Mouse (Mus musculus) heart, postnatal 0 days (tissue): ENCODE data around the gene Iqcd. TPM values are rescaled to one million over a fixed set of nuclear protein-coding genes. Genes with fewer than 3 reads are reported as not detected.
A peak's percentile ranks its signal among the peaks of the same experiment; 100 is the strongest.

ENCODE experiments used
- ATAC-seq: fragments of 200-750 bp; cut with Nextera tagmentation; 2 replicates; pipeline ENCODE4 v1.8.0; 2017; ENCODE audit warnings: low read depth, moderate number of reproducible peaks, moderate library complexity; ENCODE audit not compliant: insufficient read depth
- DNase-seq: peaks from one replicate; pipeline ENCODE4 v3.0.0-alpha.2; 2016; ENCODE audit warnings: low spot score
- H3K27ac ChIP-seq: fragments of 300-500 bp; sonication (generic); 2 replicates; pipeline ENCODE4 v1.5.1; 2014; ENCODE audit warnings: low read depth, mild to moderate bottlenecking
- H3K27me3 ChIP-seq: fragments of 300-500 bp; sonication (generic); 2 replicates; pipeline ENCODE4 v1.6.1; 2014; ENCODE audit warnings: low read length, mixed read lengths; ENCODE audit not compliant: control insufficient read depth, insufficient read depth
- H3K36me3 ChIP-seq: fragments of 300-500 bp; sonication (generic); replicated peaks from 2 replicates; pipeline ENCODE4 v1.6.1; 2014; ENCODE audit warnings: low read length, mixed read lengths; ENCODE audit not compliant: control insufficient read depth, insufficient read depth
- H3K4me1 ChIP-seq: fragments of 300-500 bp; sonication (generic); 2 replicates; pipeline ENCODE4 v1.6.1; 2014; ENCODE audit warnings: antibody characterized with exemption; ENCODE audit not compliant: control insufficient read depth, insufficient read depth
- H3K4me2 ChIP-seq: fragments of 300-500 bp; sonication (generic); 2 replicates; pipeline ENCODE4 v1.6.1; 2014; ENCODE audit warnings: low read depth, mild to moderate bottlenecking, low read length, moderate library complexity
- H3K4me3 ChIP-seq: fragments of 300-500 bp; sonication (generic); 2 replicates; pipeline ENCODE4 v1.5.1; 2014; ENCODE audit warnings: low read depth, low read length
- H3K9ac ChIP-seq: fragments of 300-500 bp; sonication (generic); replicated peaks from 2 replicates; pipeline ENCODE4 v1.6.1; 2014; ENCODE audit warnings: low read depth, low read length, mixed read lengths
- H3K9me3 ChIP-seq: fragments of 300-500 bp; sonication (generic); replicated peaks from 2 replicates; pipeline ENCODE4 v1.6.1; 2016; ENCODE audit warnings: low read length; ENCODE audit not compliant: control insufficient read depth
- CTCF ChIP-seq: IDR thresholded peaks from 2 replicates; pipeline ENCODE4 v1.5.1; 2016; ENCODE audit warnings: antibody characterized with exemption, control low read depth, low read depth
- EP300 ChIP-seq: IDR thresholded peaks from 2 replicates; pipeline ENCODE4 v1.6.1; 2016; ENCODE audit warnings: antibody characterized with exemption, low read depth
- WGBS: fragments of 180-500 bp; shearing (Covaris S2); extraction: QIAGEN DNeasy Blood & Tissue Kit; methylation state at CpG from one replicate; pipeline ENCODE4 v1.1.7; 2014; 5-methylcytosine and 5-hydroxymethylcytosine counted together
- polyA plus RNA-seq: library from polyadenylated mRNA; unstranded; fragments of >200 nt; fragmentation: Nextera tagmentation; extraction: Ambion mirVana; gene quantifications from 2 replicates; pipeline ENCODE4 v1.2.1, GENCODE M21; 2015
- total RNA-seq: library from RNA; depleted of rRNA; stranded (reverse); fragments of >200 nt; gene quantifications from 2 replicates; pipeline ENCODE4 v1.2.3, GENCODE M21; 2014; ENCODE audit warnings: low replicate concordance

Gene Iqcd
- total and polyA plus RNA-seq, 2 experiments from 2014 or later: 0.18 TPM; not detected in 1

- DNase-seq (no peak), ATAC-seq (no peak)
- WGBS: 69% methylated on average over 6 of the region's 6 CpGs
- Histone ChIP-seq H3K9ac (no peak overlapping the region), H3K27ac (no peak overlapping the region), H3K27me3 (peaks cover 25% of the 10 kb centered on the region; the same call in 1 of the 2 replicates), H3K36me3 (no peaks in the 10 kb centered on the region), H3K4me1 (0 out of 2 replicates have a peak, but pooled peaks cover 12% of the 10 kb centered on the region), H3K4me2 (no peak overlapping the region), H3K9me3 (no peaks in the 10 kb centered on the region), H3K4me3 (no peak overlapping the region)
- TF ChIP-seq CTCF (no peak), EP300 (no peak)
These were observed 10.8 kb downstream of the Iqcd start for GRCm38 (mm10) chr5:120599625-120600024.

- peak; percentile 37 for DNase-seq
- ATAC-seq: peak; percentile 40
- no peak for TF ChIP-seq EP300
- peak; percentile 53 for TF ChIP-seq CTCF
- Histone ChIP-seq H3K9me3 (no peaks in the 10 kb centered on the region), H3K27ac (0 out of 2 replicates have a peak overlapping the region, but pooled peaks have one; percentile 18), H3K27me3 (peaks cover 25% of the 10 kb centered on the region; the same call in 1 of the 2 replicates), H3K36me3 (no peaks in the 10 kb centered on the region), H3K4me3 (no peak overlapping the region), H3K4me1 (0 out of 2 replicates have a peak, but pooled peaks cover 12% of the 10 kb centered on the region), H3K4me2 (no peak overlapping the region), H3K9ac (no peak overlapping the region)
- WGBS: 40% methylated on average over 11 of the region's 11 CpGs
These were observed 12.3 kb downstream of the Iqcd start for GRCm38 (mm10) chr5:120600946-120601668.

- Histone ChIP-seq H3K9ac (no peak overlapping the region), H3K4me3 (no peak overlapping the region), H3K27ac (no peak overlapping the region), H3K36me3 (no peaks in the 10 kb centered on the region), H3K4me1 (0 out of 2 replicates have a peak, but pooled peaks cover 12% of the 10 kb centered on the region), H3K27me3 (peaks cover 19% of the 10 kb centered on the region; the same call in 1 of the 2 replicates), H3K4me2 (no peak overlapping the region), H3K9me3 (no peaks in the 10 kb centered on the region)
- no peak for TF ChIP-seq CTCF
- TF ChIP-seq EP300: no peak
- WGBS: 93% methylated on average over 12 of the region's 12 CpGs
- DNase-seq (no peak), ATAC-seq (no peak)
These were observed 13.4 kb downstream of the Iqcd start for GRCm38 (mm10) chr5:120602210-120602609.

- H3K4me2 ChIP-seq: no peak overlapping the region
- no peak overlapping the region for H3K27ac ChIP-seq
- peaks cover 16% of the 10 kb centered on the region; the same call in 1 of the 2 replicates for H3K27me3 ChIP-seq
- 0 out of 2 replicates have a peak, but pooled peaks cover 12% of the 10 kb centered on the region for H3K4me1 ChIP-seq
- DNase-seq (no peak), ATAC-seq (no peak)
- no peak overlapping the region for H3K4me3 ChIP-seq
- no peaks in the 10 kb centered on the region for H3K9me3 ChIP-seq
- no peak for TF ChIP-seq EP300
- no peak for TF ChIP-seq CTCF
- H3K9ac ChIP-seq: no peak overlapping the region
- no peaks in the 10 kb centered on the region for H3K36me3 ChIP-seq
- 70% methylated on average over 7 of the region's 7 CpGs for WGBS
These were observed 14.7 kb downstream of the Iqcd start for GRCm38 (mm10) chr5:120603515-120603914.

GRCm38 (mm10) chr5:120604839-120605238 is 16.0 kb downstream of the Iqcd start:
- 3% methylated on average over 6 of the region's 6 CpGs for WGBS
- Histone ChIP-seq H3K4me2 (peak overlapping the region; percentile 58), H3K27ac (no peak overlapping the region), H3K36me3 (no peaks in the 10 kb centered on the region), H3K4me1 (0 out of 2 replicates have a peak, but pooled peaks cover 12% of the 10 kb centered on the region), H3K27me3 (peaks cover 7% of the 10 kb centered on the region; the same call in 1 of the 2 replicates), H3K9ac (no peak overlapping the region), H3K9me3 (no peaks in the 10 kb centered on the region), H3K4me3 (peak overlapping the region; percentile 20)
- peak; percentile 55 for DNase-seq
- TF ChIP-seq CTCF (peak; percentile 72), EP300 (no peak)
- no peak for ATAC-seq
